ENCODE assay signal across 10 mouse cellular contexts in the genomic region with DNA sequence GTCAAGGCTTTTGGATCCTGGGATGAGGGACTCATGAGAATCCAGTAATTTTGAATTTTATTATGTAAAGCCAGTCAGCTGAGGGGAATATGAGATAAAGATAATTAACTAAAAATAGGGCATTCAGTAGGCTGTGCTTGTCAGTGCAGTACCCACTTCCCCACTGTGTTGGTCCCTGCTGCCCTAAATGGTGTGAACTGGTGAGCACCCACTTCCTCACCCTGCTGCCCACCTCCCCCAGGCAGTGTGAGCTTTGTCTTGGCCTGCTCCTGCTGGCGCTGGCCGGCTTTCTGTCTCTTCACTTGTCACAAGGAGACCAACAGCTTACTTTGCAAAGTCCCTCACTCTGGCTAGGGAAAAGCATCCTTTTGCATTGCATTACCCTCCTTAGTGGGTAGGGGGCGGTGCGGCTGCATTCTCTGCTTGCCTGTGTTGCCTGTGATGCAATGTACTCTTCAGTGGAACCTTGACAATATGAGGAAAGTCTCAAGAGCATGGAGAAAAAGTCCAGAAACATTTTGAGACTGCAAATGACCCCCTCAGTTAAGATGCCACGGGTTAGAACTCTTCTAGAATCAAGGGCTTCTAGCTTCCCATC. TPM values are rescaled to one million over a fixed set of nuclear protein-coding genes. Genes with fewer than 3 reads are reported as not detected.
A peak's percentile ranks its signal among the peaks of the same experiment; 100 is the strongest.
DNase-seq lines count a peak whose midpoint lies in the region; ATAC-seq and TF ChIP-seq lines count a peak whose summit lies in the region.
"Had no signal": no experiment of that assay in that cellular context is flagged by ENCODE, and none has a peak within 500 bp of the region (broad histone marks: within the 10 kb centered on the region; RNA-seq: fewer than 3 reads in every experiment).

No protein-coding gene starts in this region.

- no peak for DNase-seq in forebrain, postnatal 0 days
- peak; percentile 54 for DNase-seq in lung, embryonic 14.5 days
- no peak for DNase-seq in lung, adult 18-20 months
- peak; percentile 45 for DNase-seq in R1 (ENCODE audit: low read depth, low spot score)
- no peak for DNase-seq in liver, postnatal 0 days
- DNase-seq in urinary bladder, adult 2 months (ENCODE audit: low spot score): no peak
- no peak for DNase-seq in thymus, postnatal 14 days
- DNase-seq: cerebellum, adult 9-11 months had no signal

- no peak for ATAC-seq in forebrain, postnatal 0 days
- no peak for ATAC-seq in forebrain, embryonic 15.5 days (replicated peaks)
- ATAC-seq in lung, embryonic 14.5 days (ENCODE audit: insufficient read depth): no peak
- no peak for ATAC-seq in liver, postnatal 0 days

- H3K4me1 ChIP-seq in forebrain, postnatal 0 days (ENCODE audit: insufficient read depth): no peaks in the 10 kb centered on the region
- no peaks in the 10 kb centered on the region for H3K4me1 ChIP-seq in forebrain, embryonic 15.5 days
- H3K4me1 ChIP-seq in lung, embryonic 14.5 days (ENCODE audit: insufficient read depth): no peaks in the 10 kb centered on the region
- H3K4me1 ChIP-seq in liver, postnatal 0 days (ENCODE audit: insufficient read depth): no peaks in the 10 kb centered on the region

- H3K9me3 ChIP-seq in forebrain, postnatal 0 days (ENCODE audit: low read length): no peaks in the 10 kb centered on the region
- no peaks in the 10 kb centered on the region for H3K9me3 ChIP-seq in forebrain, embryonic 15.5 days
- no peaks in the 10 kb centered on the region for H3K9me3 ChIP-seq in lung, embryonic 14.5 days (ENCODE audit: low read depth, low read length)
- no peaks in the 10 kb centered on the region for H3K9me3 ChIP-seq in liver, postnatal 0 days (ENCODE audit: low read length)

- TF ChIP-seq CTCF in forebrain, postnatal 0 days (IDR thresholded peaks at IDR 0.05; ENCODE audit: low read depth): peak; percentile 54
- TF ChIP-seq CTCF in lung, embryonic 14.5 days (IDR thresholded peaks at IDR 0.05; ENCODE audit: low read depth): peak; percentile 75
- peak; percentile 49 for TF ChIP-seq CTCF in liver, postnatal 0 days (IDR thresholded peaks at IDR 0.05; ENCODE audit: low read depth)

- peaks cover 2% of the 10 kb centered on the region for H3K27me3 ChIP-seq in forebrain, postnatal 0 days (ENCODE audit: insufficient read depth, low read length)
- peaks cover 7% of the 10 kb centered on the region; the same call in 1 of the 2 replicates for H3K27me3 ChIP-seq in forebrain, embryonic 15.5 days
- peaks cover 16% of the 10 kb centered on the region for H3K27me3 ChIP-seq in lung, embryonic 14.5 days (ENCODE audit: insufficient read depth, low read length)
- peaks cover 9% of the 10 kb centered on the region; the same call in 1 of the 2 replicates for H3K27me3 ChIP-seq in liver, postnatal 0 days (ENCODE audit: insufficient read depth, low read length)

- WGBS in forebrain, postnatal 0 days: 14% methylated on average over 5 of the region's 5 CpGs
- WGBS in forebrain, embryonic 15.5 days: 12% methylated on average over 5 of the region's 5 CpGs
- WGBS in lung, embryonic 14.5 days: 18% methylated on average over 5 of the region's 5 CpGs
- 17% methylated on average over 5 of the region's 5 CpGs for WGBS in liver, postnatal 0 days (ENCODE audit: insufficient replicate concordance)

- H3K36me3 ChIP-seq in forebrain, postnatal 0 days (ENCODE audit: insufficient read depth): no peaks in the 10 kb centered on the region
- H3K36me3 ChIP-seq in forebrain, embryonic 15.5 days: no peaks in the 10 kb centered on the region
- H3K36me3 ChIP-seq in lung, embryonic 14.5 days (ENCODE audit: insufficient read depth): no peaks in the 10 kb centered on the region
- no peaks in the 10 kb centered on the region for H3K36me3 ChIP-seq in liver, postnatal 0 days (replicated peaks; ENCODE audit: insufficient read depth, low read length)

- no peak overlapping the region for H3K27ac ChIP-seq in forebrain, postnatal 0 days (ENCODE audit: low read depth, low read length)
- H3K27ac ChIP-seq in forebrain, embryonic 15.5 days (replicated peaks): no peak overlapping the region
- H3K27ac ChIP-seq in lung, embryonic 14.5 days (ENCODE audit: low read depth): no peak overlapping the region
- H3K27ac ChIP-seq in liver, postnatal 0 days (ENCODE audit: low read depth): no peak overlapping the region

- H3K4me3 ChIP-seq in forebrain, postnatal 0 days (ENCODE audit: low read depth, low read length): no peak overlapping the region
- no peak overlapping the region for H3K4me3 ChIP-seq in forebrain, embryonic 15.5 days
- H3K4me3 ChIP-seq in lung, embryonic 14.5 days (ENCODE audit: low read depth, low read length): no peak overlapping the region
- no peak overlapping the region for H3K4me3 ChIP-seq in liver, postnatal 0 days (ENCODE audit: low read depth, low read length)
- H3K4me3 ChIP-seq: megakaryocyte, embryonic 14.5 days had no signal

- H3K9ac ChIP-seq in forebrain, postnatal 0 days: no peak overlapping the region
- no peak overlapping the region for H3K9ac ChIP-seq in forebrain, embryonic 15.5 days (replicated peaks)
- H3K9ac ChIP-seq in lung, embryonic 14.5 days: no peak overlapping the region
- H3K9ac ChIP-seq in liver, postnatal 0 days (replicated peaks): no peak overlapping the region

- H3K4me2 ChIP-seq in forebrain, postnatal 0 days (ENCODE audit: low read depth): no peak overlapping the region
- H3K4me2 ChIP-seq in forebrain, embryonic 15.5 days (replicated peaks): no peak overlapping the region
- H3K4me2 ChIP-seq in lung, embryonic 14.5 days: no peak overlapping the region
- no peak overlapping the region for H3K4me2 ChIP-seq in liver, postnatal 0 days (ENCODE audit: low read depth, low read length)

- TF ChIP-seq EP300 in liver, postnatal 0 days (IDR thresholded peaks at IDR 0.05; ENCODE audit: low read depth): no peak

RNA-seq across cellular contexts. Expression of a gene that starts 12.7 kb away (rescaled TPM):
- total RNA-seq in forebrain, postnatal 0 days (2014; rRNA removed): 13.4 and 24.2 TPM in 2 replicates
- 18.9 and 21.6 TPM in 2 replicates for polyA plus RNA-seq in forebrain, postnatal 0 days (2015; fragmentation: Nextera tagmentation; extraction: Ambion mirVana)
- 22.6 and 25.3 TPM in 2 replicates for polyA plus RNA-seq in forebrain, embryonic 15.5 days (2015; fragmentation: Nextera tagmentation; extraction: Ambion mirVana)
- not detected in 2 replicates for polyA plus RNA-seq in lung, embryonic 14.5 days (2014; fragmentation: Nextera tagmentation; extraction: Ambion mirVana)
- polyA plus RNA-seq in liver, postnatal 0 days (2015; fragmentation: Nextera tagmentation; extraction: Ambion mirVana): not detected in 2 replicates
- not detected in 2 replicates for polyA plus RNA-seq in urinary bladder, adult 2 months (2012; rRNA removed)

Comparison
In these comparisons a context has a peak if more than half of its experiments do, and no peak if none do; other contexts are left out.
1. DNase-seq: peak in lung, embryonic 14.5 days (single experiment) and R1 (single experiment); none in forebrain, postnatal 0 days (single experiment), lung, adult 18-20 months (0 of 2), liver, postnatal 0 days (single experiment), urinary bladder, adult 2 months (single experiment) and thymus, postnatal 14 days (single experiment).
2. RNA of a gene that starts 12.7 kb away (polyA plus RNA-seq): 22.6 to 25.3 TPM in forebrain, embryonic 15.5 days and 18.9 to 21.6 TPM in forebrain, postnatal 0 days; not detected in lung, embryonic 14.5 days, not detected in liver, postnatal 0 days and not detected in urinary bladder, adult 2 months; every median in the first group is over 10 times any median in the second.
3. Peak in every context shown above with its lines, with median percentiles within 50 percentile points of each other: CTCF ChIP-seq.